Mouse (Mus musculus): ENCODE results near the gene Cggbp1.

Gene Cggbp1

GRCm38 (mm10) chr16:64873416-64874305, 21.9 kb downstream of the Cggbp1 start:
- peak; percentile 48 for DNase-seq (ENCODE audit: low spot score)

GRCm38 (mm10) chr16:64875384-64875783, 23.6 kb downstream of the Cggbp1 start:
- no peak for DNase-seq (ENCODE audit: low spot score)

GRCm38 (mm10) chr16:64875822-64876221, 24.0 kb downstream of the Cggbp1 start:
- no peak for DNase-seq (ENCODE audit: low spot score)

GRCm38 (mm10) chr16:64876631-64877265, 25.0 kb downstream of the Cggbp1 start:
- no peak for DNase-seq (ENCODE audit: low spot score)

- DNase-seq (ENCODE audit: low spot score): no peak
Observed at GRCm38 (mm10) chr16:64877314-64877713, 25.5 kb downstream of the Cggbp1 start.

GRCm38 (mm10) chr16:64878611-64879132, 26.9 kb downstream of the Cggbp1 start:
- no peak for DNase-seq (ENCODE audit: low spot score)

GRCm38 (mm10) chr16:64879735-64880134, 27.9 kb downstream of the Cggbp1 start:
- DNase-seq (ENCODE audit: low spot score): no peak

- DNase-seq (ENCODE audit: low spot score): no peak
Observed at GRCm38 (mm10) chr16:64880986-64881385, 29.2 kb downstream of the Cggbp1 start.

GRCm38 (mm10) chr16:64881442-64881841, 29.6 kb downstream of the Cggbp1 start:
- no peak for DNase-seq (ENCODE audit: low spot score)

GRCm38 (mm10) chr16:64883896-64884295, 32.1 kb downstream of the Cggbp1 start:
- no peak for DNase-seq (ENCODE audit: low spot score)

- DNase-seq (ENCODE audit: low spot score): no peak
Observed at GRCm38 (mm10) chr16:64884420-64884838, 32.6 kb downstream of the Cggbp1 start.

GRCm38 (mm10) chr16:64885142-64885541, 33.3 kb downstream of the Cggbp1 start:
- no peak for DNase-seq (ENCODE audit: low spot score)

GRCm38 (mm10) chr16:64885547-64885946, 33.8 kb downstream of the Cggbp1 start:
- DNase-seq (ENCODE audit: low spot score): no peak

- DNase-seq (ENCODE audit: low spot score): no peak
Observed at GRCm38 (mm10) chr16:64889496-64889895, 37.7 kb downstream of the Cggbp1 start.

GRCm38 (mm10) chr16:64899084-64899483, 47.3 kb downstream of the Cggbp1 start:
- no peak for DNase-seq (ENCODE audit: low spot score)

- no peak for DNase-seq (ENCODE audit: low spot score)
Observed at GRCm38 (mm10) chr16:64903328-64903727, 51.5 kb downstream of the Cggbp1 start.

- DNase-seq (ENCODE audit: low spot score): no peak
Observed at GRCm38 (mm10) chr16:64907112-64907511, 55.3 kb downstream of the Cggbp1 start.

- no peak for DNase-seq (ENCODE audit: low spot score)
Observed at GRCm38 (mm10) chr16:64908747-64909146, 57.0 kb downstream of the Cggbp1 start.

Data from urinary bladder, postnatal 25 days (tissue).